Comparison of ENCODE assay signal across 8 mouse cellular contexts in genomic region chr8:46639010-46639571, GRCm38 (mm10). TPM values are rescaled to one million over a fixed set of nuclear protein-coding genes. Genes with fewer than 3 reads are reported as not detected.
DNase-seq lines count a peak whose midpoint lies in the region; ATAC-seq and TF ChIP-seq lines count a peak whose summit lies in the region.

No protein-coding gene starts in this region.

- no peak for TF ChIP-seq POLR2A in bone marrow, adult 2 months (IDR thresholded peaks at IDR 0.05; ENCODE audit: borderline replicate concordance, control insufficient read depth, low read depth, low read length)
- TF ChIP-seq POLR2A in small intestine, adult 2 months (IDR thresholded peaks at IDR 0.05; ENCODE audit: low read depth, low read length), result no peak

- H3K27ac ChIP-seq in bone marrow, adult 2 months (ENCODE audit: control insufficient read depth, insufficient read depth, low read depth, low read length, poor library complexity), result peak overlapping the region; percentile 34
- H3K27ac ChIP-seq in intestine, postnatal 0 days (ENCODE audit: low read depth, low read length), result no peak overlapping the region
- 0 out of 2 replicates have a peak overlapping the region, but pooled peaks have one; percentile 39 for H3K27ac ChIP-seq in small intestine, adult 2 months (ENCODE audit: insufficient read depth, low read depth, low read length)

- intact Hi-C loops in left cerebral cortex, postnatal 14 days (cut with DNase I), result no loop called here
- intact Hi-C loops in gastrocnemius, postnatal 14 days (cut with DNase I; ENCODE audit: low total_unique reads), result no loop called here

- no peak for ATAC-seq in intestine, postnatal 0 days

- H3K36me3 ChIP-seq in intestine, postnatal 0 days (ENCODE audit: control insufficient read depth, insufficient read depth), result peaks cover 36% of the 10 kb centered on the region
- H3K36me3 ChIP-seq in small intestine, adult 2 months (ENCODE audit: control insufficient read depth, insufficient read depth, low read length), result peaks cover 37% of the 10 kb centered on the region

- H3K9me3 ChIP-seq in intestine, postnatal 0 days (ENCODE audit: control insufficient read depth), result no peaks in the 10 kb centered on the region

- peaks cover 2% of the 10 kb centered on the region for H3K4me1 ChIP-seq in bone marrow, adult 2 months (ENCODE audit: control insufficient read depth, insufficient read depth, low read length)
- no peaks in the 10 kb centered on the region for H3K4me1 ChIP-seq in intestine, postnatal 0 days (replicated peaks; ENCODE audit: control insufficient read depth, insufficient read depth, low read length)
- no peaks in the 10 kb centered on the region for H3K4me1 ChIP-seq in small intestine, adult 2 months (ENCODE audit: control insufficient read depth, insufficient read depth, insufficient read length, low read length)

- DNase-seq in left cerebral cortex, postnatal 14 days (ENCODE audit: low spot score in 2 of 2), result peak; percentile 10 to 19
- DNase-seq in left cerebral cortex, adult 8-10 months (ENCODE audit: low spot score in 2 of 2), result no peak
- DNase-seq in gastrocnemius, postnatal 14 days, result peak; percentile 46
- DNase-seq in lung, adult 18-20 months, result peak; percentile 49 to 52
- no peak for DNase-seq in retina, postnatal 1 day

- no peaks in the 10 kb centered on the region for H3K27me3 ChIP-seq in intestine, postnatal 0 days (replicated peaks; ENCODE audit: control insufficient read depth, insufficient read depth, low read length)
- no peaks in the 10 kb centered on the region for H3K27me3 ChIP-seq in small intestine, adult 2 months (ENCODE audit: control insufficient read depth, insufficient read depth, low read length)

- no peak overlapping the region for H3K4me3 ChIP-seq in bone marrow, adult 2 months (replicated peaks; ENCODE audit: control insufficient read depth, low read depth, low read length)
- no peak overlapping the region for H3K4me3 ChIP-seq in intestine, postnatal 0 days (ENCODE audit: low read depth, low read length)
- H3K4me3 ChIP-seq in small intestine, adult 2 months (ENCODE audit: low read depth, low read length), result no peak overlapping the region

- WGBS in bone marrow, adult 2 months, result 13% methylated on average over 6 of the region's 6 CpGs
- 41% methylated on average over 6 of the region's 6 CpGs for WGBS in intestine, postnatal 0 days
- WGBS in small intestine, adult 2 months, result 46% methylated on average over 6 of the region's 6 CpGs

- no peak overlapping the region for H3K4me2 ChIP-seq in intestine, postnatal 0 days (replicated peaks; ENCODE audit: low read depth)

- no peak overlapping the region for H3K9ac ChIP-seq in intestine, postnatal 0 days (ENCODE audit: low read depth, low read length)

- no peak for TF ChIP-seq CTCF in bone marrow, adult 2 months (IDR thresholded peaks at IDR 0.05; ENCODE audit: control insufficient read depth, insufficient read depth, low read length)
- peak; percentile 38 for TF ChIP-seq CTCF in intestine, postnatal 0 days (IDR thresholded peaks at IDR 0.05; ENCODE audit: low read depth)
- no peak for TF ChIP-seq CTCF in small intestine, adult 2 months (IDR thresholded peaks at IDR 0.05; ENCODE audit: extremely low read depth, insufficient read length, insufficient replicate concordance, low read depth, low read length)

RNA-seq across cellular contexts. Expression of gene Casp3, which starts 22.0 kb away (rescaled TPM):
- total RNA-seq in left cerebral cortex, postnatal 14 days (2021), result 10 to 100 TPM; 28.7 to 29.7 TPM
- total RNA-seq in left cerebral cortex, adult 8-10 months (2022), result 10 to 100 TPM; 12.0 to 15.0 (median 13.5) TPM
- polyA plus RNA-seq in bone marrow, adult 2 months (2011; ENCODE audit: insufficient read depth, insufficient read length, low replicate concordance, missing spikeins), result 26.1 and 28.9 TPM in 2 replicates
- 1 to 10 TPM; 5.5 to 9.8 TPM for total RNA-seq in gastrocnemius, postnatal 14 days (2021)
- polyA plus RNA-seq in intestine, postnatal 0 days (2015; fragmentation: Nextera tagmentation; extraction: Ambion mirVana), result 43.5 and 48.7 TPM in 2 replicates
- 5.3 and 6.7 TPM in 2 replicates for polyA plus RNA-seq in small intestine, adult 2 months (2012; rRNA removed)

RNA-seq across cellular contexts. Expression of gene Primpol, which starts 22.1 kb away (rescaled TPM):
- 1 to 10 TPM; 3.2 to 3.8 TPM for total RNA-seq in left cerebral cortex, postnatal 14 days (2021)
- total RNA-seq in left cerebral cortex, adult 8-10 months (2022), result 1 to 10 TPM; 4.5 to 6.3 (median 5.2) TPM
- polyA plus RNA-seq in bone marrow, adult 2 months (2011; ENCODE audit: insufficient read depth, insufficient read length, low replicate concordance, missing spikeins), result 7.6 and 10.7 TPM in 2 replicates
- total RNA-seq in gastrocnemius, postnatal 14 days (2021), result 1 to 10 TPM; 2.7 to 2.8 TPM
- 6.2 and 7.6 TPM in 2 replicates for polyA plus RNA-seq in intestine, postnatal 0 days (2015; fragmentation: Nextera tagmentation; extraction: Ambion mirVana)
- 0.42 and 0.79 TPM in 2 replicates for polyA plus RNA-seq in small intestine, adult 2 months (2012; rRNA removed)

Comparison
In these comparisons a context has a peak if more than half of its experiments do, and no peak if none do; other contexts are left out.
1. DNase-seq: peak in left cerebral cortex, postnatal 14 days (2 of 2), gastrocnemius, postnatal 14 days (single experiment) and lung, adult 18-20 months (2 of 2); none in left cerebral cortex, adult 8-10 months (0 of 2) and retina, postnatal 1 day (single experiment).